Mouse (Mus musculus): ENCODE results near the gene Vmn1r219.
"Not testable (repeated sequence)": the region's sequence is repeated elsewhere in the genome, so short reads cannot be mapped to it uniquely, and the experiment has no call there.

Gene Vmn1r219

GRCm38 (mm10) chr13:23159012-23159411, at the start of gene Vmn1r219:
TSS of gene Vmn1r219 (plus strand) at chr13:23159312.
- no peak for DNase-seq

GRCm38 (mm10) chr13:23118126-23118525, 41.0 kb upstream of the Vmn1r219 start, which contains the start of gene Vmn1r217:
TSS of gene Vmn1r217 (minus strand) at chr13:23118226.
- DNase-seq: not testable (repeated sequence)

GRCm38 (mm10) chr13:23120611-23121010, 38.5 kb upstream of the Vmn1r219 start:
- DNase-seq: no peak

- DNase-seq: no peak
These were observed 26.0 kb upstream of the Vmn1r219 start, which contains the start of gene Vmn1r218 for GRCm38 (mm10) chr13:23133099-23133498. TSS of gene Vmn1r218 (plus strand) at chr13:23133155.

GRCm38 (mm10) chr13:23133501-23133900, 25.6 kb upstream of the Vmn1r219 start:
- DNase-seq: no peak

GRCm38 (mm10) chr13:23138880-23139279, 20.2 kb upstream of the Vmn1r219 start:
- no peak for DNase-seq

- peak; percentile 2 for DNase-seq
These were observed 1.3 kb upstream of the Vmn1r219 start for GRCm38 (mm10) chr13:23157848-23158247.

GRCm38 (mm10) chr13:23166471-23166870, 7.4 kb downstream of the Vmn1r219 start:
- not testable (repeated sequence) for DNase-seq

- DNase-seq: no peak
These were observed 28.8 kb downstream of the Vmn1r219 start, which contains the start of gene Vmn1r220 for GRCm38 (mm10) chr13:23187875-23188274. TSS of gene Vmn1r220 (minus strand) at chr13:23187975.

- not testable (repeated sequence) for DNase-seq
These were observed 44.8 kb downstream of the Vmn1r219 start for GRCm38 (mm10) chr13:23203885-23204284.

GRCm38 (mm10) chr13:23213827-23214226, 54.7 kb downstream of the Vmn1r219 start, which contains the start of gene Vmn1r221:
TSS of gene Vmn1r221 (plus strand) at chr13:23214127.
- DNase-seq: not testable (repeated sequence)

Data from lung, postnatal 14 days (tissue).